Comparison of ENCODE assay signal across 8 mouse cellular contexts in the genomic region with DNA sequence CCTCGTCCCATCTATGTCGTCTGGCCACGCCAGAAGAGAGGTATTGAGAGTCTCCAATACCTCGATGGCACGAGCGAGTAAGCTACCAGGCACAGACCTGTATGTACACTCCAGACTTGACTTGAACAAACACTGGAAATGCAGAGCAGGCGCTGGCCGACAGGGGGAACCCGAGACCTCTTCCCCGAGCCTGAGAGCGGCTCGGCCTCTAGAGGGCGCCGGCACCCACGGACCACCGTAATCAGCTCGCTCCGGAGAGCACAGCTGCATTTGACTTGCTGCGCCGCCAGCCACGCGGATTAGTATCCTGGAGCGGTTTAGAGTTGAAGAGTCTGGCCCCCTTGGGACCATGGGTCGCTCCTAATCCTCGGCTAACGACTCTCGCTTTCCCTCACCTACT. TPM values are rescaled to one million over a fixed set of nuclear protein-coding genes. Genes with fewer than 3 reads are reported as not detected.
A peak's percentile ranks its signal among the peaks of the same experiment; 100 is the strongest.
DNase-seq lines count a peak whose midpoint lies in the region; ATAC-seq and TF ChIP-seq lines count a peak whose summit lies in the region.

No protein-coding gene starts in this region.

- ATAC-seq in intestine, postnatal 0 days: peak; percentile 47

- peak; percentile 100 for TF ChIP-seq CTCF in intestine, postnatal 0 days (IDR thresholded peaks at IDR 0.05; ENCODE audit: low read depth)

- 0% methylated on average over 27 of the region's 27 CpGs for WGBS in intestine, postnatal 0 days
- WGBS in midbrain, embryonic 10.5 days: under 1% methylated on average over 27 of the region's 27 CpGs

- H3K9ac ChIP-seq in intestine, postnatal 0 days (ENCODE audit: low read depth, low read length): no peak overlapping the region; the same call in 1 of the 2 replicates

- H3K4me2 ChIP-seq in intestine, postnatal 0 days (replicated peaks; ENCODE audit: low read depth): peak overlapping the region; percentile 96

- H3K27ac ChIP-seq in intestine, postnatal 0 days (ENCODE audit: low read depth, low read length): no peak overlapping the region
- H3K27ac ChIP-seq in midbrain, embryonic 10.5 days (replicated peaks): peak overlapping the region; percentile 89

- H3K36me3 ChIP-seq in intestine, postnatal 0 days (ENCODE audit: control insufficient read depth, insufficient read depth): peaks cover 4% of the 10 kb centered on the region; the same call in 1 of the 2 replicates
- peaks cover 10% of the 10 kb centered on the region for H3K36me3 ChIP-seq in midbrain, embryonic 10.5 days

- H3K4me1 ChIP-seq in intestine, postnatal 0 days (replicated peaks; ENCODE audit: control insufficient read depth, insufficient read depth, low read length): peaks cover 27% of the 10 kb centered on the region
- peaks cover 100% of the 10 kb centered on the region for H3K4me1 ChIP-seq in midbrain, embryonic 10.5 days

- no peaks in the 10 kb centered on the region for H3K9me3 ChIP-seq in intestine, postnatal 0 days (ENCODE audit: control insufficient read depth)
- 0 out of 2 replicates have a peak, but pooled peaks cover 3% of the 10 kb centered on the region for H3K9me3 ChIP-seq in midbrain, embryonic 10.5 days (replicated peaks)

- DNase-seq in adrenal gland, adult 2 months: peak; percentile 93
- DNase-seq in embryo, embryonic 9.5 days (ENCODE audit: extremely low spot score): peak; percentile 96
- peak; percentile 91 to 94 for DNase-seq in gastrocnemius, postnatal 4 days (ENCODE audit: low spot score in 2 of 2)
- DNase-seq in left cerebral cortex, postnatal 36 days (ENCODE audit: low spot score in 2 of 2): peak; percentile 92 to 94
- DNase-seq in midbrain, embryonic 10.5 days (ENCODE audit: low spot score): peak; percentile 97
- DNase-seq in right cerebral cortex, postnatal 36 days (ENCODE audit: low spot score in 2 of 2): peak; percentile 91 to 92
- DNase-seq in urinary bladder, postnatal 4 days (ENCODE audit: low spot score in 2 of 2): peak; percentile 85 to 94

- intact Hi-C loops in left cerebral cortex, postnatal 36 days (cut with DNase I): loop anchor here (1.0 kb wide), 1 partner anchor 25 kb away; no protein-coding TSS in a partner anchor

- peaks cover 57% of the 10 kb centered on the region for H3K27me3 ChIP-seq in intestine, postnatal 0 days (replicated peaks; ENCODE audit: control insufficient read depth, insufficient read depth, low read length)
- peaks cover 100% of the 10 kb centered on the region for H3K27me3 ChIP-seq in midbrain, embryonic 10.5 days (ENCODE audit: low read depth, poor library complexity, severe bottlenecking)

- H3K4me3 ChIP-seq in intestine, postnatal 0 days (ENCODE audit: low read depth, low read length): peak overlapping the region; percentile 53
- H3K4me3 ChIP-seq in midbrain, embryonic 10.5 days: peak overlapping the region; percentile 62

RNA-seq across cellular contexts. Expression of a gene that starts 2.0 kb away (rescaled TPM):
- total RNA-seq in adrenal gland, adult 2 months (2021): 10 to 100 TPM; 45.8 to 53.5 TPM
- 86.0 and 107 TPM in 2 replicates for polyA plus RNA-seq in adrenal gland, adult 2 months (2012; rRNA removed)
- 10 to 100 TPM; 23.6 to 24.1 TPM for total RNA-seq in gastrocnemius, postnatal 4 days (2021)
- 19.9 and 21.9 TPM in 2 replicates for polyA plus RNA-seq in intestine, postnatal 0 days (2015; fragmentation: Nextera tagmentation; extraction: Ambion mirVana)
- total RNA-seq in left cerebral cortex, postnatal 36 days (2021): 1 to 10 TPM; 2.1 to 4.9 TPM
- 5.2 and 5.8 TPM in 2 replicates for polyA plus RNA-seq in midbrain, embryonic 10.5 days (2016; fragmentation: Nextera tagmentation; extraction: Ambion mirVana)

RNA-seq across cellular contexts. Expression of a gene that starts 9.4 kb away (rescaled TPM):
- total RNA-seq in adrenal gland, adult 2 months (2021): 10 to 100 TPM; 43.3 to 48.8 TPM
- 84.2 and 106 TPM in 2 replicates for polyA plus RNA-seq in adrenal gland, adult 2 months (2012; rRNA removed)
- total RNA-seq in gastrocnemius, postnatal 4 days (2021): 10 to 100 TPM; 34.6 to 34.8 TPM
- polyA plus RNA-seq in intestine, postnatal 0 days (2015; fragmentation: Nextera tagmentation; extraction: Ambion mirVana): 26.2 and 26.7 TPM in 2 replicates
- 10 to 100 TPM; 22.8 to 29.9 TPM for total RNA-seq in left cerebral cortex, postnatal 36 days (2021)
- 107 and 121 TPM in 2 replicates for polyA plus RNA-seq in midbrain, embryonic 10.5 days (2016; fragmentation: Nextera tagmentation; extraction: Ambion mirVana)

RNA-seq across cellular contexts. Expression of a gene that starts 11.3 kb away (rescaled TPM):
- total RNA-seq in adrenal gland, adult 2 months (2021): 1 to 10 TPM in 1 of 2 experiments, under 1 TPM in 1; 0.93 to 1.8 TPM
- 1.5 and 2.5 TPM in 2 replicates for polyA plus RNA-seq in adrenal gland, adult 2 months (2012; rRNA removed)
- total RNA-seq in gastrocnemius, postnatal 4 days (2021): 100 to 1,000 TPM; 167 to 205 TPM
- 0.17 TPM in 1 of 2 replicates, not detected in the other for polyA plus RNA-seq in intestine, postnatal 0 days (2015; fragmentation: Nextera tagmentation; extraction: Ambion mirVana)
- total RNA-seq in left cerebral cortex, postnatal 36 days (2021): 1 to 10 TPM; 1.7 to 2.9 TPM
- polyA plus RNA-seq in midbrain, embryonic 10.5 days (2016; fragmentation: Nextera tagmentation; extraction: Ambion mirVana): 0.52 and 0.62 TPM in 2 replicates

RNA-seq across cellular contexts. Expression of a gene that starts 21.5 kb away (rescaled TPM):
- 10 to 100 TPM in 1 of 2 experiments, 1 to 10 TPM in 1; 5.0 to 11.7 TPM for total RNA-seq in adrenal gland, adult 2 months (2021)
- 7.4 and 7.8 TPM in 2 replicates for polyA plus RNA-seq in adrenal gland, adult 2 months (2012; rRNA removed)
- total RNA-seq in gastrocnemius, postnatal 4 days (2021): 1 to 10 TPM; 1.9 to 2.2 TPM
- 2.9 and 4.5 TPM in 2 replicates for polyA plus RNA-seq in intestine, postnatal 0 days (2015; fragmentation: Nextera tagmentation; extraction: Ambion mirVana)
- total RNA-seq in left cerebral cortex, postnatal 36 days (2021): 1 to 10 TPM; 6.0 to 7.6 TPM
- polyA plus RNA-seq in midbrain, embryonic 10.5 days (2016; fragmentation: Nextera tagmentation; extraction: Ambion mirVana): 19.4 and 27.2 TPM in 2 replicates

Comparison
In these comparisons a context has a peak if more than half of its experiments do, and no peak if none do; other contexts are left out.
1. RNA of a gene that starts 2.0 kb away (total RNA-seq): 45.8 to 53.5 TPM in adrenal gland, adult 2 months and 23.6 to 24.1 TPM in gastrocnemius, postnatal 4 days; 2.1 to 4.9 TPM in left cerebral cortex, postnatal 36 days; every median in the first group is over 4 times any median in the second.
2. RNA of a gene that starts 11.3 kb away (total RNA-seq): 167 to 205 TPM in gastrocnemius, postnatal 4 days; 1.7 to 2.9 TPM in left cerebral cortex, postnatal 36 days and 0.93 to 1.8 TPM in adrenal gland, adult 2 months; every median in the first group is over 10 times any median in the second.
3. Peak in every context shown above with its lines, with median percentiles within 50 percentile points of each other: DNase-seq.